Mouse (Mus musculus): ENCODE results near the gene Tsr1.

Tsr1 gene

DNA sequence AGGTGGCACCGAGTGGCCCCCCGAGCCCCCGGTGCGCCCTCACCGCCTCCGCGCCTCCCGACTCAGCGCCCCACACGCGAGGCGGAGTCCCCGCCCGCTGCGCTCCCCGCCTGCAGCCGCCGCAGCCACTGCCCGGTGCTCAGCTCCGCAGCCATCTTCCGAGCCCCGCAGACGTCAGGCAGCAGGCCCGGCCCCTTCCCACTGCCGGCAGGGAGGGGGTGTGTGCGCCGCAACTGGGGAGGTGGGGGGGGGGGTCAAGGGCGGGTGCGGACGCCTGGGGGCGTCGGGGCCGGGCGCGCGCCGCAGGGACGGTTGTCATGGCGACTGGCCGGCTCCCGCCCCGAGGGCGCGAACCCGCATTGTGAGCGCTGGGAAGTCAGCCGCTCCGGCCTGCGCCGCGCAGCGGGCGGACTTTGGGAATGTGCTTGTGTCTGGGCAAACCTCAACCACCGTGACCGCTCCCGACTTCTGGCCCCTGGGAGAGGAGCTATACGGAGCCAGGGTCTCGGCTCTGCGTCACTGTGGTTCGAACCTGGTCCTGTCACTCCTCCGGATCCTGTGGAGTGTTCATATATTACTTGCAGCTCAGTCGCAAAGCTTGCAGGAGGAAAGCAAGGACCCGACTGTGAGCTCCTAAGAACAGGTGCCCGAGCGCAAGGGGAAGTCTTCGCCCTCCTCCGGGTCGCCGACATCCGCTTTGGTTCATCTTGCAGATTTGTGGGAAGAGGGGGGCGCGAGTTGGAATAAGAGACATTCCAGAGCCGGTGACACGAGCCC lies 782 bp upstream of the Tsr1 start, which contains the start of gene Sgsm2:
Gene Sgsm2, minus strand, starts transcription at position 160 of the 777 bp plus-strand sequence.
- peak; percentile 50 for DNase-seq (ENCODE audit: low read depth, low spot score)

GRCm38 (mm10) chr11:74898517-74898827 lies 601 bp downstream of the Tsr1 start:
- no peak for DNase-seq (ENCODE audit: low read depth, low spot score)

- no peak for DNase-seq (ENCODE audit: low read depth, low spot score)
Observed at GRCm38 (mm10) chr11:74901555-74901954, 3.7 kb downstream of the Tsr1 start.

GRCm38 (mm10) chr11:74902416-74902815 lies 4.5 kb downstream of the Tsr1 start:
- DNase-seq (ENCODE audit: low read depth, low spot score) = no peak

GRCm38 (mm10) chr11:74907850-74908249 lies 10.0 kb downstream of the Tsr1 start:
- no peak for DNase-seq (ENCODE audit: low read depth, low spot score)

GRCm38 (mm10) chr11:74908618-74909399 lies 10.9 kb downstream of the Tsr1 start:
- DNase-seq (ENCODE audit: low read depth, low spot score) = no peak

DNA sequence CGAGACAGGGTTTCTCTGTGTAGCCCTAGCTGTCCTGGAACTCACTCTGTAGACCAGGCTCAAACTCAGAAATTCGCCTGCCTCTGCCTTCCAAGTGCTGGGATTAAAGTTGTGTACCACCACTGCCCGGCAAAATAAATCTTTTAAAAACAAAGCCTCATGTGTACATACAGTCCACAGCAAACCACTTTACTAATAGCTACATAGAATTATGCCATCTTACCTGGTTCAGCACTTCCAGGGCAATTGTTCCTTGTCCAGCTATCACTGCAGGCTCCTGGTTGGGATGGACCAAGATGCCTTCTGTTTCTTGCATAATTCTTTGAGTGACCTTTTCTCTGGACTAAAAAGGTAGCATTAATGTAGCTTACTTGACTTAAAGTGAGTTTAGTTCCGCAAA lies 12.1 kb downstream of the Tsr1 start:
- no peak for DNase-seq (ENCODE audit: low read depth, low spot score)

- no peak for DNase-seq (ENCODE audit: low read depth, low spot score)
Observed at GRCm38 (mm10) chr11:74912492-74912891, 14.6 kb downstream of the Tsr1 start.

- no peak for DNase-seq (ENCODE audit: low read depth, low spot score)
Observed at GRCm38 (mm10) chr11:74919249-74919648, 21.4 kb downstream of the Tsr1 start.

GRCm38 (mm10) chr11:74924149-74924548 lies 26.3 kb downstream of the Tsr1 start:
- no peak for DNase-seq (ENCODE audit: low read depth, low spot score)

- peak; percentile 95 for DNase-seq (ENCODE audit: low read depth, low spot score)
Observed at GRCm38 (mm10) chr11:74925577-74926387, 27.9 kb downstream of the Tsr1 start, which contains the start of the genes Smg6 and Srr. Gene Smg6 (plus strand): TSS chr11:74925823. Gene Srr (minus strand): TSS chr11:74925948.

- DNase-seq (ENCODE audit: low read depth, low spot score) = peak; percentile 30
Observed at GRCm38 (mm10) chr11:74926388-74927005, 28.6 kb downstream of the Tsr1 start.

GRCm38 (mm10) chr11:74927236-74927725 lies 29.4 kb downstream of the Tsr1 start:
- DNase-seq (ENCODE audit: low read depth, low spot score) = no peak

DNA sequence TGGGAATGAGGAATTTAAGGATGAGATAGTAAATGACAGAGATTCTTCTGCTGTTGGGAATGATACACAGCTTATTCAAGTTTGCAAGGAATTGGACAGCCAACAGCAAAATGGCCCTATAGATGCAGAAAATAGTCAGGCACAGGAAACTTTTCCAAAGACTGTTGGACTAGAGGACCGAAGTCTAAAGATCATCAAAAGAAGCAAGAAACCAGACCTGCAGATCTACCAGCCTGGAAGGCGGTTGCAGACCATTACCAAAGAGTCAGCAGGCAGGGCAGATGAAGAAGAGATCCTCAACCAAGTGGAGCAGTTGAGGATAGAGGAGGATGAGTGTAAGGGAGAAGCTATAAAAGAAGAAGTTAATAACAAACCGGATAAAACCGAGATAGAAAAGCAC lies 31.2 kb downstream of the Tsr1 start:
- DNase-seq (ENCODE audit: low read depth, low spot score) = no peak

DNA sequence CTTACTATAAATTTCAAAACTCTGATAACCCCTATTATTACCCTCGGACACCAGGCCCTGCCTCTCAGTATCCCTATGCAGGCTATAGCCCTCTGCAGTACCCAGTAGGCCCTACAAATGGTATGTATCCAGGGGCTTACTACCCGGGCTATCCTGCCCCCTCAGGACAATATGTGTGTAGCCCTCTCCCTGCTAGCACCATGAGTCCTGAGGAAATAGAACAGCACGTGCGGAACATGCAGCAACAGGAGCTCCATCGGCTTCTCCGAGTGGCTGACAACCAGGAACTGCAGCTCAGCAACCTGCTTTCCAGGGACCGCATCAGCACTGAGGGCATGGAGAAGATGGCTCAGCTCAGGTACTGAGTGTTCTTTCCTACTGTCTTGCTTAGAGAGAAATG lies 32.5 kb downstream of the Tsr1 start:
- DNase-seq (ENCODE audit: low read depth, low spot score) = no peak

DNA sequence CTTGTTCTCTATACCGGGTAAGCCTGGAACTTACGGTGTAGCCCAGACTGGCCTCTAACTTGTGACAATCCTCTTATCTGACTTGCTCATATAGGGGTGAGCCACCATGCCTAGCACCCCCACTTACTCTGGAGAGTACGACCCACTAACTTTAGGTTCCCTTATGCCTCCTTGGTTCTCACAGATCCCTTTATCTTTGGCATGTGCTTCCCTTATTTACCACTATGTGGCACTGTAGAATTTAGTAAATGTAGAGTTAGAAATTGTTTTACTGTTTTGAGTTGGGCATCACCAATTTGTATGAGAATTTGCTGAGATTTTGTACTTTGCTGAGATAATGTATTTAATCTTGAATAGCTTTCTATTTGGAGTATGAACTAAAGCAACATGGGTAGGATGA lies 48.5 kb downstream of the Tsr1 start:
- DNase-seq (ENCODE audit: low read depth, low spot score) = no peak

- DNase-seq (ENCODE audit: low read depth, low spot score) = no peak
Observed at GRCm38 (mm10) chr11:74954901-74955300, 57.0 kb downstream of the Tsr1 start.

DNA sequence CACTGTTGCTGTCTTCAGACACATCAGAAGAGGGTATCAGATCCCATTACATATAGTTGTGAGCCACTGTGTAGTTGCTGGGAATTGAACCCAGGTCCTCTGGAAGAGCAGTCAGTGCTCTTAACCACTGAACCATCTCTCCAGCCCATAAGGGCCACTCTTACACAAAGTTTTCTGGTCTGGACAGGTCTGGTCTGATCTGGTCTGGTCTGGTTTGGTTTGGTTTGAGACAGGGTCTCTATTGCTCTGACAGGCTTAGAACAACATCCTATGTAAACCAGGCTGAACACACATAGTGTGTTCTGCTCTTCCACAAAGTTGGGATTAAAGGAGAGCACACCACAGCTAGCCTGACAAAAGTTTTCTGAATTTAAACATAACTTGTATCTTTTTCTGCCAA lies 58.1 kb downstream of the Tsr1 start:
- DNase-seq (ENCODE audit: low read depth, low spot score) = no peak

DNA sequence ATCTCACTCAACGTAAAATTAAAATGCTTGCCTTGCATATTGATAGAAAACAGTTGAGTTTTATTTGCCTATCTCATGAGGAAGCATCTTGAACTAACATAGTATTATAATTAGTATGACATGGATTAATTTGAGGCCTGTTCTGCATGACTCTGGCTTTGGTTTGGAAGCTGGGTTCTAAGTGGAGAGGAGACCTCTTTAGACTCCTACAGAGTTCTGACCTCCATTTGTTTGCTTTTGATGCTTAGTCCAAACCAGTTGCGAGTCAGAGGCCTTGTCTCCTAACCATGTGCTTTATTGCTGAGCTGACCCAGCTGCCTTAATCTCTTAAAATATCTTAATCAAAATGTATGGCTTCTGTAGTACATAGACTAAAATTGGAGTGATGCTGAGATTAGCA lies 59.7 kb downstream of the Tsr1 start:
- no peak for DNase-seq (ENCODE audit: low read depth, low spot score)
